Mouse (Mus musculus): ENCODE results near the gene Gfod1. TPM values are rescaled to one million over a fixed set of nuclear protein-coding genes. Genes with fewer than 3 reads are reported as not detected.

Gfod1 gene
- polyA plus RNA-seq, 2 experiments: 1.6 to 2.8 TPM

- WGBS: 63% methylated on average over 16 of the region's 16 CpGs
Observed at GRCm38 (mm10) chr13:43208914-43209439, 95.0 kb downstream of the Gfod1 start.

GRCm38 (mm10) chr13:43206118-43206683 is 97.8 kb downstream of the Gfod1 start:
- no peaks in the 10 kb centered on the region for H3K27me3 ChIP-seq (ENCODE audit: control insufficient read depth, insufficient read depth, low read length)
- H3K9me3 ChIP-seq (ENCODE audit: control insufficient read depth, low read length): no peaks in the 10 kb centered on the region
- no peaks in the 10 kb centered on the region for H3K36me3 ChIP-seq (ENCODE audit: control insufficient read depth, insufficient read depth, low read length)
- 83% methylated on average over 12 of the region's 12 CpGs for WGBS
- H3K4me2 ChIP-seq (replicated peaks; ENCODE audit: low read depth, low read length, severe bottlenecking): no peak overlapping the region
- peaks cover 2% of the 10 kb centered on the region; the same call in 1 of the 2 replicates for H3K4me1 ChIP-seq (ENCODE audit: control insufficient read depth, insufficient read depth, low read length)
- no peak overlapping the region for H3K4me3 ChIP-seq (replicated peaks; ENCODE audit: low read length)
- DNase-seq (ENCODE audit: low spot score) (no peak), ATAC-seq (ENCODE audit: low FRiP score, low read depth) (no peak)
- no peak overlapping the region for H3K27ac ChIP-seq (replicated peaks; ENCODE audit: low read depth, low read length)
- no peak overlapping the region for H3K9ac ChIP-seq (ENCODE audit: low read depth, low read length, severe bottlenecking)
- no peak for TF ChIP-seq POLR2A (IDR thresholded peaks at IDR 0.05; ENCODE audit: borderline replicate concordance, extremely low read depth, insufficient read depth, insufficient read length)

More at GRCm38 (mm10) chr13:43208914-43209439, 95.0 kb downstream of the Gfod1 start:
- Histone ChIP-seq H3K4me1 (ENCODE audit: control insufficient read depth, insufficient read depth, low read length) (peaks cover 7% of the 10 kb centered on the region), H3K27ac (replicated peaks; ENCODE audit: low read depth, low read length) (no peak overlapping the region), H3K9ac (ENCODE audit: low read depth, low read length, severe bottlenecking) (no peak overlapping the region), H3K4me3 (replicated peaks; ENCODE audit: low read length) (no peak overlapping the region), H3K4me2 (replicated peaks; ENCODE audit: low read depth, low read length, severe bottlenecking) (no peak overlapping the region), H3K27me3 (ENCODE audit: control insufficient read depth, insufficient read depth, low read length) (no peaks in the 10 kb centered on the region), H3K9me3 (ENCODE audit: control insufficient read depth, low read length) (no peaks in the 10 kb centered on the region), H3K36me3 (ENCODE audit: control insufficient read depth, insufficient read depth, low read length) (no peaks in the 10 kb centered on the region)
- no peak for ATAC-seq (ENCODE audit: low FRiP score, low read depth)
- no peak for TF ChIP-seq POLR2A (IDR thresholded peaks at IDR 0.05; ENCODE audit: borderline replicate concordance, extremely low read depth, insufficient read depth, insufficient read length)
- DNase-seq (ENCODE audit: low spot score): no peak

DNA sequence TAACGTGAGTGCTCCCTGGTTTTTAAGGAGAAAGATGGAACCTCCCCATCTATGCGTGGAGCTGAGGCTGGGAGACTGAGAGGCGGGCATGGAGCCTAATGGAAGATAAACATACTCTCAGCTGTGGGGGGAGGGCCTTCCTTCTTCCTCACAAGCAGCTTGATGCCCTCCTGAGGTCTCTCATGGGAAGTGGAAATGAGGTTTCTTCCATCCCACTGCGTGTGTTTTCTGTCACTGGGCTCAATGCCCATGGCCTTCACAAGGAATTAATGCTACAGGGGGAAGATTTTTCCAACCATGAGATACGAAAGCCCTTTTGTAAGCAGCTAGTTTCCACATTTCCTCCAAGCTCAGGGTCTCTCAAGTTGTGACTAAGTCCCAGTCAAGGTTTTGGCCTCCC is 100.3 kb downstream of the Gfod1 start:
- ATAC-seq (ENCODE audit: low FRiP score, low read depth) (no peak), DNase-seq (ENCODE audit: low spot score) (no peak)
- Histone ChIP-seq H3K4me3 (replicated peaks; ENCODE audit: low read length) (no peak overlapping the region), H3K4me1 (ENCODE audit: control insufficient read depth, insufficient read depth, low read length) (no peaks in the 10 kb centered on the region; the same call in 1 of the 2 replicates), H3K27me3 (ENCODE audit: control insufficient read depth, insufficient read depth, low read length) (no peaks in the 10 kb centered on the region), H3K9me3 (ENCODE audit: control insufficient read depth, low read length) (no peaks in the 10 kb centered on the region), H3K27ac (replicated peaks; ENCODE audit: low read depth, low read length) (no peak overlapping the region), H3K9ac (ENCODE audit: low read depth, low read length, severe bottlenecking) (no peak overlapping the region), H3K4me2 (replicated peaks; ENCODE audit: low read depth, low read length, severe bottlenecking) (no peak overlapping the region), H3K36me3 (ENCODE audit: control insufficient read depth, insufficient read depth, low read length) (no peaks in the 10 kb centered on the region)
- 62% methylated on average over 5 of the region's 5 CpGs for WGBS
- no peak for TF ChIP-seq POLR2A (IDR thresholded peaks at IDR 0.05; ENCODE audit: borderline replicate concordance, extremely low read depth, insufficient read depth, insufficient read length)

- H3K4me1 ChIP-seq (ENCODE audit: control insufficient read depth, insufficient read depth, low read length): no peaks in the 10 kb centered on the region; the same call in 1 of the 2 replicates
- no peak for ATAC-seq (ENCODE audit: low FRiP score, low read depth)
- H3K4me2 ChIP-seq (replicated peaks; ENCODE audit: low read depth, low read length, severe bottlenecking): no peak overlapping the region
- no peak overlapping the region for H3K4me3 ChIP-seq (replicated peaks; ENCODE audit: low read length)
- H3K9me3 ChIP-seq (ENCODE audit: control insufficient read depth, low read length): no peaks in the 10 kb centered on the region
- DNase-seq (ENCODE audit: low spot score): no peak
- H3K9ac ChIP-seq (ENCODE audit: low read depth, low read length, severe bottlenecking): no peak overlapping the region
- no peak overlapping the region for H3K27ac ChIP-seq (replicated peaks; ENCODE audit: low read depth, low read length)
- WGBS: 81% methylated on average over 7 of the region's 7 CpGs
- H3K27me3 ChIP-seq (ENCODE audit: control insufficient read depth, insufficient read depth, low read length): no peaks in the 10 kb centered on the region
- no peaks in the 10 kb centered on the region for H3K36me3 ChIP-seq (ENCODE audit: control insufficient read depth, insufficient read depth, low read length)
- no peak for TF ChIP-seq POLR2A (IDR thresholded peaks at IDR 0.05; ENCODE audit: borderline replicate concordance, extremely low read depth, insufficient read depth, insufficient read length)
Observed at GRCm38 (mm10) chr13:43203234-43203633, 100.7 kb downstream of the Gfod1 start.

GRCm38 (mm10) chr13:43202351-43202750 is 101.6 kb downstream of the Gfod1 start:
- no peak overlapping the region for H3K4me3 ChIP-seq (replicated peaks; ENCODE audit: low read length)
- 83% methylated on average over 10 of the region's 10 CpGs for WGBS
- DNase-seq (ENCODE audit: low spot score): no peak

More at GRCm38 (mm10) chr13:43202351-43202750, 101.6 kb downstream of the Gfod1 start:
- Histone ChIP-seq H3K9me3 (ENCODE audit: control insufficient read depth, low read length) (no peaks in the 10 kb centered on the region), H3K4me1 (ENCODE audit: control insufficient read depth, insufficient read depth, low read length) (no peaks in the 10 kb centered on the region; the same call in 1 of the 2 replicates), H3K36me3 (ENCODE audit: control insufficient read depth, insufficient read depth, low read length) (no peaks in the 10 kb centered on the region), H3K4me2 (replicated peaks; ENCODE audit: low read depth, low read length, severe bottlenecking) (no peak overlapping the region), H3K9ac (ENCODE audit: low read depth, low read length, severe bottlenecking) (no peak overlapping the region), H3K27ac (replicated peaks; ENCODE audit: low read depth, low read length) (no peak overlapping the region), H3K27me3 (ENCODE audit: control insufficient read depth, insufficient read depth, low read length) (no peaks in the 10 kb centered on the region)
- no peak for TF ChIP-seq POLR2A (IDR thresholded peaks at IDR 0.05; ENCODE audit: borderline replicate concordance, extremely low read depth, insufficient read depth, insufficient read length)
- no peak for ATAC-seq (ENCODE audit: low FRiP score, low read depth)

All from limb, embryonic 14.5 days (tissue).